Mouse (Mus musculus) ES-E14 (cell line): ENCODE measurements at regions not wholly inside any gene's neighbourhood (a gene's known extent, or its start where the extent isn't known, plus 50 kb on each side); places are given as distances from the start of the nearest gene placed in this dataset.

Source experiments
- DNase-seq: peaks from one replicate; pipeline ENCODE4 v3.0.0-alpha.2; 2013; ENCODE audit warnings: low read depth, low spot score
- H3K27ac ChIP-seq: 2 replicates; pipeline ENCODE4 v1.5.1; 2012; ENCODE audit warnings: low read depth, mild to moderate bottlenecking, low read length, moderate library complexity, mixed read lengths; ENCODE audit not compliant: poor library complexity, insufficient read depth, severe bottlenecking
- H3K36me3 ChIP-seq: 2 replicates; pipeline ENCODE4 v1.6.1; 2012; ENCODE audit warnings: mild to moderate bottlenecking, low read length, moderate library complexity, mixed read lengths; ENCODE audit not compliant: control insufficient read depth, poor library complexity, insufficient read depth, severe bottlenecking
- H3K4me1 ChIP-seq, 2 experiments: fragments of 150-350 bp in 1 of 2; sonication (generic) in 1 of 2; 2 replicates each; pipeline ENCODE4 v1.6.1; 2012; ENCODE audit warnings: low read length in 2 of 2, mild to moderate bottlenecking in 1 of 2, mixed read lengths in 1 of 2; ENCODE audit not compliant: control insufficient read depth in 2 of 2, insufficient read depth in 2 of 2, poor library complexity in 1 of 2
- H3K4me3 ChIP-seq, 2 experiments: fragments of 150-350 bp in 1 of 2; sonication (generic) in 1 of 2; 2 replicates each; pipeline ENCODE4 v1.5.1; 2012; ENCODE audit warnings: low read length in 2 of 2, low read depth in 1 of 2, mild to moderate bottlenecking in 1 of 2, mixed read lengths in 1 of 2; ENCODE audit not compliant: insufficient read depth in 1 of 2, poor library complexity in 1 of 2, severe bottlenecking in 1 of 2
- H3K9ac ChIP-seq: 2 replicates; pipeline ENCODE4 v1.6.1; 2012; ENCODE audit warnings: low read depth, mild to moderate bottlenecking, low read length, mixed read lengths; ENCODE audit not compliant: poor library complexity, insufficient read depth, severe bottlenecking
- H3K9me3 ChIP-seq: fragments of 150-350 bp; sonication (generic); 2 replicates; pipeline ENCODE4 v1.6.1; 2012; ENCODE audit warnings: low read depth, mild to moderate bottlenecking, low read length; ENCODE audit not compliant: control insufficient read depth, insufficient read depth
- CHD2 ChIP-seq: IDR thresholded peaks from 2 replicates; pipeline ENCODE4 v1.6.1; 2014; ENCODE audit warnings: mild to moderate bottlenecking, low read depth, low read length, inconsistent platforms
- HCFC1 ChIP-seq: IDR thresholded peaks from 2 replicates; pipeline ENCODE4 v1.6.1; 2012; ENCODE audit warnings: low read length, inconsistent platforms, borderline replicate concordance; ENCODE audit not compliant: insufficient read depth
- MAFK ChIP-seq: IDR thresholded peaks from 2 replicates; pipeline ENCODE4 v1.6.1; 2014; ENCODE audit warnings: mild to moderate bottlenecking, low read depth, low read length, inconsistent platforms; ENCODE audit not compliant: insufficient read depth
- ZC3H11A ChIP-seq: IDR thresholded peaks from 2 replicates; pipeline ENCODE4 v1.6.1; 2012; ENCODE audit warnings: low read depth, mild to moderate bottlenecking, inconsistent platforms, low read length, borderline replicate concordance
- ZNF384 ChIP-seq: IDR thresholded peaks from 2 replicates; pipeline ENCODE4 v1.6.1; 2012; ENCODE audit warnings: low read depth, low read length, inconsistent platforms
- in situ Hi-C, 2 experiments: fragments of 600-800 bp; cut with MboI; formaldehyde crosslinking; loops; one replicate each; pipeline ENCODE4 v1.15.1; 2025; ENCODE audit warnings: low sequenced_read_pairs in 2 of 2, inconsistent platforms in 1 of 2; ENCODE audit not compliant: unreplicated experiment in 2 of 2

DNA sequence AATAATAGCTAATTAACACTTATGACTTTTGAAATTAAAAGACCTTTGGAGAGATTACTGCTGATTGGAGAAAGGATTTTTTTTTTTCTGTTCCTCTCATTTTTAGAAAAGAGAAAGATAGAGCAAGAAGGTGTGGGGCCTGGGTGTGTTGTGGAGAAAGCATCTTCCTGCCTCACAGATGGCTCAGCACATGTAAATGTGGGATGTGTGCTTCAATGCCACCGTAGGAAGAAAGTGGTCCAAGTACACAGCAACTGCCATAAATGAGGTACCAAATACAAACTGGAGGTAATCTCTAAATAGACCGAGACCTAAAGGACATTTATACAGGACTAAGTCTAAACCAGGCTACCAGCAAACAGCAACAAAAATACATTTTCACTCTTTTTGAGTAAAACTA, 105.7 kb downstream of the Slc35b3 start:
- Histone ChIP-seq H3K9me3 (no peaks in the 10 kb centered on the region), H3K4me1 (no peaks in the 10 kb centered on the region), H3K9ac (no peak overlapping the region), H3K36me3 (no peaks in the 10 kb centered on the region), H3K27ac (no peak overlapping the region), H3K4me3 (no peak overlapping the region)
- TF ChIP-seq ZC3H11A (no peak), CHD2 (no peak), MAFK (no peak), HCFC1 (no peak), ZNF384 (no peak)
- DNase-seq: no peak
- in situ Hi-C loops: no loop called here

DNA sequence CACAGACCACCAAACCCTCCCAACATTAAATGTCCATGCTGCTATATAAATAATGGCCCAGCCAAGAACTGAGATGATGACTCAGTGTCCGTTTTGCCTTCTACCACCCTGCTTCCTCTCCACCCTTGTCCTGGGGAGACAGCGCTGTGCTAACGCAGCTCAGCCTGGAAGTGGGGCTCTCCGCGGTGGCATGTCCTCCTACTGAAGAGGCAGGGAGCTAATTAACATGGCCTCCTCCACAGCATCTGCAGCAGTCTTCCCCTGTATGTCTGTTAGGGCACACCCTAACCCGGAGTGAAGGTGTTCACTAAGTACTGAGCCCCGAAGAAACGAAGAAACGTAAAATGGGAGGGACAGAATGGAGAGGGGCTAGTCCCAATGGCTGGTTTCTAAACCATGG, 107.8 kb downstream of the Slc35b3 start:
- no peak overlapping the region for H3K27ac ChIP-seq
- TF ChIP-seq ZC3H11A (no peak), CHD2 (no peak), ZNF384 (no peak), MAFK (no peak), HCFC1 (no peak)
- no peaks in the 10 kb centered on the region for H3K4me1 ChIP-seq
- no peak overlapping the region for H3K4me3 ChIP-seq
- no peak for DNase-seq
- no peaks in the 10 kb centered on the region for H3K36me3 ChIP-seq
- no peak overlapping the region for H3K9ac ChIP-seq
- no peaks in the 10 kb centered on the region for H3K9me3 ChIP-seq
- in situ Hi-C loops: no loop called here

DNA sequence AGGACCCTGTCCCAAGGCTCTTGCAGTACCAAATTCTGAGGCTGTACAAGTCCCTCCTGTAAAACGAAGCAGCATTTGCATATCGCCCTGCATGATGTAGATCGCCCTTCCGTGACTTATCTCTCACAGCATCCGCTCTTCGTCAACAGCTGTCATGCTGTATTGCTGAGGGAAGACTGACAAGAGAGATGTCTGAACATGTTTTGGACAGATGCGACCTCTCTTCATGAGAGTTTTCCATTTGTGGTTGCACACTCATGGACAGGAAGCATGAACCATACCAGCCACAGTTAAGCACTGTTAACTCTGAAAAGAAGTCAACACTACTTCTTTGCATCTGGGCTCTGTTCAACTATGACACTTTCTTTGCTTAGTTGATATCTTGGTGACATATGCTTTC, 108.9 kb downstream of the Slc35b3 start:
- DNase-seq: no peak
- H3K9ac ChIP-seq: no peak overlapping the region
- H3K36me3 ChIP-seq: no peaks in the 10 kb centered on the region
- no peaks in the 10 kb centered on the region for H3K9me3 ChIP-seq
- no peaks in the 10 kb centered on the region for H3K4me1 ChIP-seq
- no peak overlapping the region for H3K27ac ChIP-seq
- in situ Hi-C loops: no loop called here
- H3K4me3 ChIP-seq: no peak overlapping the region
- no peak for TF ChIP-seq ZNF384
- no peak for TF ChIP-seq MAFK
- TF ChIP-seq ZC3H11A: no peak
- no peak for TF ChIP-seq CHD2
- TF ChIP-seq HCFC1: no peak

DNA sequence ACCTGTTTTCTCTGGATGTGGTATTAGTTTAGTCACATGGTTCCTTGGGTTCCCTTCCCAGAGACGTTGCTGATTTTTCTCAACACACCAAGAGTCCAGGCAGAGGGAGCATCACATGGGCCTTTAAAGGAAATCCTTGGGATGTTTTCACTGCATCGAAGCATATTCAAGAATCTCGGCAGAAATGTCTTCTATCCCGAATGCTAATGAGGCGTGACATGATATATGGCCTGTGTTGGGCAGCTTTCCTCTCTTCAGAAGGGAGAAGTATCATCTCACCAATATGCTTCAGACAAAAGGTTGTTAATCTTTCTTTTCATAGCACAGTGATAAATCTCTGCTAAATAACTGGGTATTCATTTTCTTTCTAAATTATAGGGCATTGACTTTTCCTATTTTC, 122.4 kb downstream of the Slc35b3 start:
- Histone ChIP-seq H3K36me3 (no peaks in the 10 kb centered on the region), H3K9ac (no peak overlapping the region), H3K9me3 (no peaks in the 10 kb centered on the region), H3K4me1 (no peaks in the 10 kb centered on the region), H3K4me3 (no peak overlapping the region), H3K27ac (no peak overlapping the region)
- in situ Hi-C loops: no loop called here
- TF ChIP-seq ZNF384: no peak
- TF ChIP-seq HCFC1: no peak
- no peak for TF ChIP-seq ZC3H11A
- no peak for TF ChIP-seq CHD2
- TF ChIP-seq MAFK: no peak
- no peak for DNase-seq

- Histone ChIP-seq H3K27ac (no peak overlapping the region; the same call in 1 of the 2 replicates), H3K9me3 (no peaks in the 10 kb centered on the region), H3K9ac (no peak overlapping the region), H3K4me3 (no peak overlapping the region), H3K36me3 (no peaks in the 10 kb centered on the region), H3K4me1 (peaks cover 0 to 6% of the 10 kb centered on the region in 2 experiments; a peak in 2 of 4 replicates)
- TF ChIP-seq CHD2 (no peak), HCFC1 (no peak), ZC3H11A (no peak), MAFK (no peak), ZNF384 (no peak)
- in situ Hi-C loops: no loop called here
- peak; percentile 20 for DNase-seq
Measured at GRCm38 (mm10) chr13:38825649-38826048, 135.0 kb downstream of the Slc35b3 start.
